Mouse (Mus musculus): ENCODE data around the gene Lrrc72. TPM values are rescaled to one million over a fixed set of nuclear protein-coding genes. Genes with fewer than 3 reads are reported as not detected.

The Lrrc72 gene
- polyA plus RNA-seq (2015; fragmentation: Nextera tagmentation; extraction: Ambion mirVana) = not detected in 2 replicates

DNA sequence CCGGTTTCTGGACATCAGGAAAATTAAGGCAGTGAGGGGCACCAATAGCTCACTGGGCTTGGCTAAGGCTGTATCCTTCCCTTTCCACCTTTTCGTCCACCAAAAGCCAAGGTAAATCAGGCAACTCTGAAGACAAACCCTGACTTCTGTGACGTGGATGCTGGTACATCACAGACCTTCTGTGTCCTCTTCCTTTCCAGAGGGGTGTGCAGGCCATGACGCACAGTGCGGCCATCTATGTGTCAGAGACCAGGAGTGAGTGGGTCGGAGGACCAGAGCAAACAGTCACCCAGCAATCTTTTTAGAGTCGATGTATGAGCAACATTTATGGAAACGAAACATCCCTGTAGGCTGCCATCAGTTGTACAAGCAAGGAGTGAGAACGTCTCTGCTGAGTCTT is at the start of gene Lrrc72:
Lrrc72 (minus strand) TSS at position 101 of the 400 bp plus-strand sequence.
- no peaks in the 10 kb centered on the region for H3K36me3 ChIP-seq (ENCODE audit: control insufficient read depth, insufficient read depth, low read length)
- H3K9ac ChIP-seq (ENCODE audit: low read length) = no peak within 1 kb of the TSS
- WGBS = 93% methylated on average over 9 of the region's 9 CpGs

DNA sequence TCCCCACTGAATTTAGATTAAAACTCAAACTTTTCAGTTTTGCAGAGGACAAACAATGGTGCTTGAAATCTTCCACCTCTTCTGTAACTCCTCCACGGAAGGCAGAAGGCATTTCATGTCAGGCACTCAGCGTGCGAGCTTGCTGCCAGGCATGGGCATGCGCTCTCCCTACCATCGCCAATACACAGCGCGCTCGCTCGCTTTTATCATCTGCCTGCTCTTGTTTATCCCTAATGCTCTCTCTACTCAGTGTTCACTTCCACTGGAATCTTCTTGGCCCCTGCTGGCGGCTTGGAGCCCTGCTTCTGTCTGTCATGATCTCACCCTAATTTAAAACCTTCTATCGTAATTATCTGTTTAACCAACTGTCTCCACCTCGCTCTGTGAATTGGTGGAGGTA is 49.1 kb upstream of the Lrrc72 start:
- no peaks in the 10 kb centered on the region for H3K9me3 ChIP-seq (replicated peaks; ENCODE audit: control insufficient read depth, low read length)
- no peaks in the 10 kb centered on the region for H3K4me1 ChIP-seq (ENCODE audit: control insufficient read depth, insufficient read depth, low read length)
- no peaks in the 10 kb centered on the region for H3K36me3 ChIP-seq (ENCODE audit: control insufficient read depth, insufficient read depth, low read length)
- no peak overlapping the region for H3K9ac ChIP-seq (ENCODE audit: low read length)
- no peaks in the 10 kb centered on the region for H3K27me3 ChIP-seq (ENCODE audit: control insufficient read depth, insufficient read depth, low read length)
- H3K27ac ChIP-seq (ENCODE audit: low read length) = no peak overlapping the region
- WGBS = 80% methylated on average over 12 of the region's 12 CpGs
- H3K4me3 ChIP-seq (replicated peaks; ENCODE audit: low read length) = no peak overlapping the region
- no peak overlapping the region for H3K4me2 ChIP-seq (ENCODE audit: low read depth, low read length)
- no peak for ATAC-seq (ENCODE audit: insufficient read depth, low FRiP score)

More for the DNA sequence above, at the start of gene Lrrc72:
- no peak within 1 kb of the TSS for H3K4me2 ChIP-seq (ENCODE audit: low read depth, low read length)
- 0 out of 2 replicates have a peak, but pooled peaks cover 3% of the 10 kb centered on the region for H3K4me1 ChIP-seq (ENCODE audit: control insufficient read depth, insufficient read depth, low read length)
- H3K27me3 ChIP-seq (ENCODE audit: control insufficient read depth, insufficient read depth, low read length) = no peaks in the 10 kb centered on the region
- no peak for ATAC-seq (ENCODE audit: insufficient read depth, low FRiP score)
- no peak within 1 kb of the TSS for H3K4me3 ChIP-seq (replicated peaks; ENCODE audit: low read length)
- no peaks in the 10 kb centered on the region for H3K9me3 ChIP-seq (replicated peaks; ENCODE audit: control insufficient read depth, low read length)
- H3K27ac ChIP-seq (ENCODE audit: low read length) = no peak within 1 kb of the TSS

DNA sequence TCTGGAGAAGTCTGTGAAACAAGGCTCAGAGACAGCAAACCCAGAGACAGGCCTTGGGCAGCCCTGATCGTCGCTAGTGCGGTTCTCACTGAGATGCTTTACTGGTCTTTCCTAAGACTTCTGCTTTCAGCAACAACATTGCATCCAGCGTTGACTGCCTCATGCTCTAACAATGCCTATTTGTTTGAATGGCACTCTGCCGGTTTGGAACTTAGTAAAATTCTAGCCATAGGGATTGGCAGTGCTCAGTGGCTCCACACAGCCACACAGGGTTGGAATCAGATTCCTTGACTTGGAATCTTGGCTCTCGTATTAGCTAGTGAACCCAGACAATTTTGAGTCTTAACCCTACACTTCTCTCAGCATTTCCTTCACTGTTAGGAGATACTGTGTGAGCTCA is 38.1 kb upstream of the Lrrc72 start:
- H3K36me3 ChIP-seq (ENCODE audit: control insufficient read depth, insufficient read depth, low read length) = no peaks in the 10 kb centered on the region
- ATAC-seq (ENCODE audit: insufficient read depth, low FRiP score) = no peak
- H3K4me1 ChIP-seq (ENCODE audit: control insufficient read depth, insufficient read depth, low read length) = no peaks in the 10 kb centered on the region

DNA sequence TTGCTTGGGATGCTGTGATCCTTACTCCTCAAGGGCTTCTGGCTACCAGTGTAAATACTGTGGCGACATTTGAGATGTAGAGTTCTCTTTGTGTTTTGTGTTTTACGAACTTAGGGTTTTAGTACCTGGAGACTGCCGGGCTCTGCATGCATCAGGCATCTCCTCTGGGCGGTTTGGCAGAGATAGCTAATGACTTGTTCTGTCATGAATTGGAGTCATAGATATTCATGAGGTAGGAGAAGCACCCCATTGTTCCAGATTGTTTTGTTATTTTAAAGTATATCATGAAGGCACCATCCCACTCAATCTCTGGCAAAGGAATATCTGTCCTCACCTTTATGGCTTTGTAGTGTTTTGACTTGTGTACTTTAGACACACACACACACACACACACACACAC is 37.3 kb upstream of the Lrrc72 start:
- H3K27me3 ChIP-seq (ENCODE audit: control insufficient read depth, insufficient read depth, low read length) = no peaks in the 10 kb centered on the region
- no peak overlapping the region for H3K4me2 ChIP-seq (ENCODE audit: low read depth, low read length)
- 77% methylated on average over 4 of the region's 4 CpGs for whole genome bisulfite sequencing
- H3K9ac ChIP-seq (ENCODE audit: low read length) = no peak overlapping the region
- H3K4me3 ChIP-seq (replicated peaks; ENCODE audit: low read length) = no peak overlapping the region
- H3K27ac ChIP-seq (ENCODE audit: low read length) = no peak overlapping the region
- no peak for ATAC-seq (ENCODE audit: insufficient read depth, low FRiP score)
- no peaks in the 10 kb centered on the region for H3K36me3 ChIP-seq (ENCODE audit: control insufficient read depth, insufficient read depth, low read length)
- no peaks in the 10 kb centered on the region for H3K4me1 ChIP-seq (ENCODE audit: control insufficient read depth, insufficient read depth, low read length)
- no peaks in the 10 kb centered on the region for H3K9me3 ChIP-seq (replicated peaks; ENCODE audit: control insufficient read depth, low read length)

More for the DNA sequence above, 38.1 kb upstream of the Lrrc72 start:
- Histone ChIP-seq H3K4me2 (ENCODE audit: low read depth, low read length) (no peak overlapping the region), H3K9ac (ENCODE audit: low read length) (no peak overlapping the region), H3K27ac (ENCODE audit: low read length) (no peak overlapping the region), H3K9me3 (replicated peaks; ENCODE audit: control insufficient read depth, low read length) (no peaks in the 10 kb centered on the region), H3K4me3 (replicated peaks; ENCODE audit: low read length) (no peak overlapping the region), H3K27me3 (ENCODE audit: control insufficient read depth, insufficient read depth, low read length) (no peaks in the 10 kb centered on the region)
- 83% methylated on average over 6 of the region's 6 CpGs for WGBS

DNA sequence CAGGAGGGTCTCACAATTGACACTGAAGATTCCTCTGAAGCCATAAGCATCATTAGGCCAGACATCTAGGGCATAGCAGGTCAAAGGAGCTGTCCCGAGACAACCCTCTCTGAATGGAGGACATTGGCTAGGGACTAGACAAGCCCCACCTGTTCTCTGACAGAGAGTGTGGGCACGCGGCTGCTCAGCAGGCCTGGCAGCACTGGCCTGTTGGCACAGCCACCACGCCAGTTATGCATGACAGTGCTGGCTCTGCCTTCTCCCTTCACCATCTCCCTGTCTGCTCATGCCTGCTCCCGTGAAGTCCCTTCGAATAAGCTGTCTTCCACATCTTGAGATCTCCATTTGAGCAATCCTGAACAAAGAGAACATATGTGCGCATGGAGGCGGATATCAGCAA is 36.4 kb upstream of the Lrrc72 start:
- no peak overlapping the region for H3K4me3 ChIP-seq (replicated peaks; ENCODE audit: low read length)
- no peaks in the 10 kb centered on the region for H3K27me3 ChIP-seq (ENCODE audit: control insufficient read depth, insufficient read depth, low read length)
- no peak overlapping the region for H3K9ac ChIP-seq (ENCODE audit: low read length)
- WGBS = 83% methylated on average over 8 of the region's 8 CpGs
- no peaks in the 10 kb centered on the region for H3K4me1 ChIP-seq (ENCODE audit: control insufficient read depth, insufficient read depth, low read length)
- no peaks in the 10 kb centered on the region for H3K9me3 ChIP-seq (replicated peaks; ENCODE audit: control insufficient read depth, low read length)
- ATAC-seq (ENCODE audit: insufficient read depth, low FRiP score) = no peak
- H3K4me2 ChIP-seq (ENCODE audit: low read depth, low read length) = no peak overlapping the region
- no peak overlapping the region for H3K27ac ChIP-seq (ENCODE audit: low read length)
- H3K36me3 ChIP-seq (ENCODE audit: control insufficient read depth, insufficient read depth, low read length) = no peaks in the 10 kb centered on the region

DNA sequence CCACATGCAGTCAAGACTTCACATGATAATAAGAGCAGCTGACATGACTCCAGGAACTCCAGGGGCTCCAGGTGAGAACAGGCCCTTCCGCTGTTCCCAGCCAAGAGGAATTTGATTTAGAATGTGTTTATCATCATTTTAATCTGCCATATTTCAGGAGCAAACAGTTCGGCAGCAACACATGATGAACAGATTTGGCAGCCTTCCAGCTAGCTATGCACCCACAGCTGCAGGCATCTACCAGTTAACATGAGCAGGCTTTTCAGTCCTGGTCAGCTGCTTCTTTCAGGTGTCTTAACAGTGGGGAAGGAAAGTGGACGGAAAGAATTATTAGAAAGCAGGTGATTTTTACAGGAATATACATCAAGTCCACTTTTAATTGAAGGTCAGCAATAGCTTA is 21.6 kb upstream of the Lrrc72 start:
- no peak for ATAC-seq (ENCODE audit: insufficient read depth, low FRiP score)
- Histone ChIP-seq H3K9ac (ENCODE audit: low read length) (no peak overlapping the region), H3K4me1 (ENCODE audit: control insufficient read depth, insufficient read depth, low read length) (peaks cover 8% of the 10 kb centered on the region), H3K4me2 (ENCODE audit: low read depth, low read length) (no peak overlapping the region), H3K27ac (ENCODE audit: low read length) (no peak overlapping the region), H3K9me3 (replicated peaks; ENCODE audit: control insufficient read depth, low read length) (no peaks in the 10 kb centered on the region), H3K36me3 (ENCODE audit: control insufficient read depth, insufficient read depth, low read length) (no peaks in the 10 kb centered on the region), H3K27me3 (ENCODE audit: control insufficient read depth, insufficient read depth, low read length) (no peaks in the 10 kb centered on the region), H3K4me3 (replicated peaks; ENCODE audit: low read length) (no peak overlapping the region)
- 33% methylated on average over 3 of the region's 3 CpGs for WGBS

DNA sequence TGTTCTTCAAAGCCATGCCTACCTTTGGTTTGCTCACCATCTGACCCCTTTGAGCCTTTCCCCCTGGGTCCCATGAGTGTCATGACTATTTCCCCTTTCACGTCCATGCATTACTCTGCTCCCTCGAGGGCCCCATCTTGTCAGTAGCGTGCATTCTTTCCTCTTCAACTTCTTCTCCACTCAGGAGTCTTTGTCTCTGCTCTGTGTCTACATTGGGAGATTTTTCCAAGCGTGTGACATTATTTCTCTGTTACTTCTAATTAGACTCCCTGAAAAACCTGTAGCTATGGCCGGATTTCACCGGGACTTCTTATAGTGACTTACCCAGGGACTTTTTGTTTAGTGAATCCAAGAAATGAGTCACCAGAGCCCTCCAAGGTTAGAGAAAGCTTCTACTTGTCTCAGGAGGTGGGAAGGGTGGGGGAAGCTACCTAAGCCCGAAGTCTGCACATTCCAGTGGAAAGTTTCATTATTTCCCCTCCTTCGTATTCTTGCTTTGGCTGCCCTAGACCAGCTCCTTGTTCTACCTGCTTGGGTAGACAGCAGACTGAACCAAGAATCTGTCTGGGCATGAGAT is 14.6 kb upstream of the Lrrc72 start:
- Histone ChIP-seq H3K9ac (ENCODE audit: low read length) (no peak overlapping the region), H3K27ac (ENCODE audit: low read length) (no peak overlapping the region), H3K4me2 (ENCODE audit: low read depth, low read length) (no peak overlapping the region), H3K36me3 (ENCODE audit: control insufficient read depth, insufficient read depth, low read length) (no peaks in the 10 kb centered on the region), H3K27me3 (ENCODE audit: control insufficient read depth, insufficient read depth, low read length) (no peaks in the 10 kb centered on the region), H3K4me3 (replicated peaks; ENCODE audit: low read length) (no peak overlapping the region), H3K9me3 (replicated peaks; ENCODE audit: control insufficient read depth, low read length) (no peaks in the 10 kb centered on the region), H3K4me1 (ENCODE audit: control insufficient read depth, insufficient read depth, low read length) (no peaks in the 10 kb centered on the region)
- no peak for ATAC-seq (ENCODE audit: insufficient read depth, low FRiP score)
- WGBS = 79% methylated on average over 8 of the region's 8 CpGs

DNA sequence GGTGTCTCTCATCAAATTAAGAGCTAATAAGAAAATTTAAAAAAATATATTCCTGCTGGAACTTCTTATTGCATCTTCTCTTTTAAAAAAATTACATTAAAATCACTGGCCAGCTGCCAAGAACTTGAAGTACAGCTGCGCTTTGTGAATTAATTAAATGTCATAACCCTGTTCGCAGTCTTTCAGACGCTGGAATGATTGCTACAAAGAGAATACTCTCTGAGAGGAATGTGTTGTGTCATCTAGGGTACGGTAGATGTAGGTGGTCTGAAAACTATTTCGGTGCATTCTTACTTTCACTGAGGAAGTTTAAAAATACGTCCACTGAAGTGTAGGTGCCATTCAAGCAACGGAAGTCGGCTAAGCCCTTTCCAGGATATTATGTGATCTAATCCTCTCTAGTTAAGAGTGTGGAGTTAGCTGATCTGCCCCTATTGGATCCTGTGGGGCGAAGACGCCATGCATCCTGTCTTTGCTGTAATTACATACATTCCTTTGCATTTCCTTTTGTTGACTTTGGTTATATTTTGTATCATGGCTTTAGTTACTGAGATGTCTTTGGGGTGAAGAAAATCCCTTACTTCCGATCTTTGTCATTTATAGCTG is 9.0 kb upstream of the Lrrc72 start:
- H3K36me3 ChIP-seq (ENCODE audit: control insufficient read depth, insufficient read depth, low read length) = no peaks in the 10 kb centered on the region
- H3K4me1 ChIP-seq (ENCODE audit: control insufficient read depth, insufficient read depth, low read length) = 0 out of 2 replicates have a peak, but pooled peaks cover 3% of the 10 kb centered on the region
- no peak overlapping the region for H3K9ac ChIP-seq (ENCODE audit: low read length)
- 39% methylated on average over 11 of the region's 11 CpGs for WGBS
- no peaks in the 10 kb centered on the region for H3K27me3 ChIP-seq (ENCODE audit: control insufficient read depth, insufficient read depth, low read length)
- no peak for ATAC-seq (ENCODE audit: insufficient read depth, low FRiP score)
- H3K27ac ChIP-seq (ENCODE audit: low read length) = no peak overlapping the region
- H3K4me2 ChIP-seq (ENCODE audit: low read depth, low read length) = 0 out of 2 replicates have a peak overlapping the region, but pooled peaks have one; percentile 6
- H3K4me3 ChIP-seq (replicated peaks; ENCODE audit: low read length) = no peak overlapping the region
- H3K9me3 ChIP-seq (replicated peaks; ENCODE audit: control insufficient read depth, low read length) = no peaks in the 10 kb centered on the region

DNA sequence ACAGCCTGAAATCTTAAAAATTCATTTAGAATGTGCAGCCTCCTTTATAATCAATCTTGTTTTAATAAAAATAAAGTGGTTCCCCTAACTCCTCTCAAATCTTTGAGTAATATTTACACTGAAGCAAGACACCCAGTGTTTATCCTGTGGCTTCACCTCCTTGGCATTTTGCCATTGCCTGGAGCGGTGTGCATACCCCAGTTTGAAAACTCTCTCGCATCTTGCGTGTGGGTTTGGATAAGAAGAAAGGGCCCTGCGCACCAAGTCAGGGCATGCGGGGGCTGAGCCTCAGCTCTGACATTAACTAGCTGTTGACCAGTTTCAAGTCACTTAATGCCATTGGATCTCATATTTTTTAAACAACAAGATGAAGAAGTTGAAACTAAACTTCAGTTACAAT is 2.2 kb upstream of the Lrrc72 start:
- Histone ChIP-seq H3K9ac (ENCODE audit: low read length) (no peak overlapping the region), H3K27ac (ENCODE audit: low read length) (no peak overlapping the region), H3K9me3 (replicated peaks; ENCODE audit: control insufficient read depth, low read length) (no peaks in the 10 kb centered on the region), H3K4me3 (replicated peaks; ENCODE audit: low read length) (no peak overlapping the region), H3K36me3 (ENCODE audit: control insufficient read depth, insufficient read depth, low read length) (no peaks in the 10 kb centered on the region), H3K4me1 (ENCODE audit: control insufficient read depth, insufficient read depth, low read length) (0 out of 2 replicates have a peak, but pooled peaks cover 3% of the 10 kb centered on the region), H3K27me3 (ENCODE audit: control insufficient read depth, insufficient read depth, low read length) (no peaks in the 10 kb centered on the region), H3K4me2 (ENCODE audit: low read depth, low read length) (no peak overlapping the region)
- ATAC-seq (ENCODE audit: insufficient read depth, low FRiP score) = no peak
- 17% methylated on average over 5 of the region's 5 CpGs for WGBS

All from stomach, embryonic 16.5 days (tissue).